Mouse (Mus musculus) brain, embryonic 14.5 days (tissue): Measurements from ENCODE around the gene Tacr2.

Source experiments
- CTCF ChIP-seq: fragments of 200-500 bp; IDR thresholded peaks from 2 replicates; pipeline ENCODE4 v1.5.1; 2012; ENCODE audit warnings: inconsistent platforms, mild to moderate bottlenecking, moderate library complexity, borderline replicate concordance; ENCODE audit not compliant: insufficient read depth, insufficient read length; ENCODE audit errors: extremely low read depth
- POLR2A ChIP-seq: fragments of 200-500 bp; IDR thresholded peaks from 2 replicates; pipeline ENCODE4 v1.6.1; 2012; ENCODE audit warnings: mild to moderate bottlenecking, inconsistent platforms, borderline replicate concordance; ENCODE audit not compliant: poor library complexity, insufficient read depth, insufficient read length, severe bottlenecking; ENCODE audit errors: extremely low read depth

DNA sequence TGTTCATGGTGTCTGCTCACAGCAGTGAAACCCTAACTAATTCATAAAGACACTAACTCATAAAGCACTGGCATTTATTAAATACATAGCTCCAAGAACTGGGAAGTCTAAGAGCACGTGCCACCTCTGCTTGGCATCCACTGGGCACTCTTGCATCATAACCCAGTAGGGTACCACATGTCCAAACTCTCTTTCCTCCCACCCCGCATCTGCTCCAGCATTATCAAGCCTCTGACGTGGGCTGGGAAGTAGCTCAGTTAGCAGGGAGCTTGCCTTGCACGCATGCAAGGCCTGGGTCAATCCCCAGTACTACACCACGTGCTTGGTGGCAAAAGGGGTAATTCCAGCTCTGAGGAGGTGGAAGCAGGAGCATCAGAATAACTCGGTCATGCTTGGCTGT lies 16.1 kb upstream of the Tacr2 start:
- TF ChIP-seq CTCF (no peak), POLR2A (no peak)
